Mouse (Mus musculus) embryo, embryonic 11.5 days (tissue): Measurements from ENCODE around the gene Vwce.

Source experiments
- DNase-seq: peaks from one replicate; pipeline ENCODE4 v3.0.0-alpha.2; 2012; ENCODE audit warnings: low read depth, low spot score

Vwce gene

DNA sequence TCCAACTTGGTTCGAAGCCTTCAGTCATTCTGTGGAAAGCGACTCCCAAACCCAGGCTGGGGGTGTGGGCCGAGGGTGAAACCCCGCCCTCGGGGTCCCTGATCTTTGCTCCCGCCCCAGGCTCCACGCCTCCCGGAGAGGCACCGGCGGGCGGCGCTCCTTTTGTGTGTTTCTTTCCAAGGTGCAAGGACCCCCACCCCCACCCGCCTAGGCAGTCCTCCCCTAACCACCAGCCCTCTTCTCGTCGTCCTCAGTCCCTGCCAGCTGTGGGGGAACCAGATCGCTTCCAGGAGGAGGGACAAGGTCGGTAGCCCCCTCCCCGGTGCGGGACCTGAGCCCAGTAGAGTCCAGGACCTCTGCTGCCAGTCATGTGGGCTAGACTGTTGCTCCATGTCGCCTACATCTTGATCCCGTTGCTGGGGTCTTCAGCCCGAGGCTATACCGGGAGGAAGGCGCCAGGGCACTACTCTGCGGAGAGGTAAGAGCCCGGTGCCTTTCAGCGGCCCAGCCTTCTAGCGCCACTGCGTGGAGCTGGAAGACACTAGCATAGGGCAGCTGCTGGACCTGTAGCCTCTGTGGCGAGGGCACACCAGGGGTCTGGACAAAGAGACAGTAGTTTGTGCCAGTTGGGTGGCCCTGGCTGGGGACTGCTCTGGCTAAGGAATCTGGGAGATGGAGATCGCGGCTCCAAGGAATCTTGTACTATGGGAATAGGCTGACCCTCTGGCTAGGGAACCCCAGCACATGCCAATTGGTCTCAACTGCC lies at the start of gene Vwce:
Vwce (plus strand) TSS at position 108 of the 766 bp plus-strand sequence.
- peak; percentile 39 for DNase-seq

DNA sequence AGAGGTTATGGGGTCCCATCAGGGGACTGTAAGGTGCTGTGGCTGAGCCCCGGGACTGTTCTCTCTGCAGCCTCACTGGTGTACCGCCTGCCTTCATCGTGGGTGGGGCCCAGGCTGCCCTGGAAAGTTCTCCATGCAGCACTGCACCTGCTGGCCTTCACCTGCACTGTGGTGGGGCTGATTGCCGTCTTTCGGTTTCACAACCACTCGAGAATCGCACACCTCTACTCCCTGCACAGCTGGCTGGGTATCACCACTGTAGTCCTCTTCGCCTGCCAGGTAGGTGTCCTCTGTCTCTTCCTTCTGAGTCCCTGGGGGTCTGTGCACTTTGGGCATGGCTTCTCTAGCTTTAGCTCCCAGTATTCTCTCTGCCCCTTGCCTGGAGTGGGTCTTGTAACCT lies 48.9 kb upstream of the Vwce start:
- DNase-seq: no peak

DNA sequence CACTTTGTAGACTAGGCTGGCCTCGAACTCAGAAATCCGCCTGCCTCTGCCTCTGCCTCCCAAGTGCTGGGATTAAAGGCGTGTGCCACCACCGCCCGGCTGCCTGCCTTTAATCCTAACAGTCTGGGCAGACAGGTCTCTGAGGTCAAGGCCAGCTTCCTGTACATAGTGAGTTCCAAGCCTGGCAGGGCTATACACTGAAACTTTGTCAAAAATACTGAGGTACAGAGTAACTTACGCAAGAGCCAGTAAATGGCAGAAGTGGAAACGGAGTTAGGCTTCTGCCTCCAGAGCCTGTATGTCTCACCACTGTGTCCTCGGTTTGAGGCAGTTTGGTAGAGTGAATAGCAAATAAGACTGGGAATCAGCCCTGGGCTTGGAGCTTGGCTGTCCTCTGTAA lies 46.8 kb upstream of the Vwce start:
- DNase-seq: no peak

DNA sequence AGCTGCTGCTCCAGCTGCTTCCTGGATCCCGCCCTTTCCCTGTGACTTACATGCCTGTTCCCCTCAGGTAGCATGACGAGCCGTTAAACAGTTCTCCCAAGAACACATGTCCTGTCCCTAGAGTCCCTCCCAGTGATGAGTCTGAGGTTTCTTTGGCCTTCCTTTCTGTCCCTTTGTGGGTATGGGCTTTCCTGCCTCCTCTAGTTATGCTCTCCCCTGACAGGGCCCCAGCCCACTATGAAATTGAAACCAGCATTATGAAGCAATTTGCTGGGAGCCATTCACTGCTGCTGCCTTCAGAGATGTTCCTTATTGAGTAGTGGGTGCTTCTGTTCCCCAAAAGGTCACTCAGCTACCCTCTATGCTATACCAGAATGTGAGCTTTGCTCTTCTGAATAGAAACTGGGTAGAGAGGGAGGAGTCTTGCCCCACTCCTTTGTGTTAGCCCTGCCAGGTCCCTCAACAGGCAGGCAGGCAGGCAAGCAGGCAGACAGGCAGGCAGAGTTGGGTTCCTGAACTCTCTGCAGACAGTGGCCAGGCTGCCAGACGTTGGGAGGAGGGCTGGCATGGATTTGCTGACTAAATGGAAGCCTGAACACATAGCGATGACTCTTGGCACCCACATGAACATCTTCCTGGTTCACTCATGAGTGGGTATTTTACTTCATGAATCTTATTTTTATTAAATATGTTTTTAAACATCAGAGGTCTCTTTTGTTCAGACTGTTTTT lies 44.7 kb upstream of the Vwce start:
- no peak for DNase-seq

DNA sequence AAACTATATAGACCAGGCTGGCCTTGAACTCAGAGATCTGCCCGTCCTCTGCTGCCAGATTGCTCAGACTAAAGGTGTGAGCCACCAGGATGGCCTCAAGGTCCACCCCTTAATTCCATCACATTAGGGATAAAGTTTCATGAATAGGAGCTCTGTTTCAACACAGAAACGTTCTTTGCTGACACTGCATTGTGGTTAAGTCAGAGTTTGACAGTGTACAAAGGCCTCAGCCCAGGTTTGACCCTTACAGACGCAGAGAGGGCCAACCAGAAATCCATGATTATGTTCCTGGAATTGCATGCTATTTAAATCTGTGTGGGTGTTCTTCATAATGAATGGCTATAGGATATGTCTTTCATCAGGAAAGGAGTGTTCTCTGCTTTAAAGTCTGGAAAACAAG lies 43.7 kb upstream of the Vwce start:
- no peak for DNase-seq

DNA sequence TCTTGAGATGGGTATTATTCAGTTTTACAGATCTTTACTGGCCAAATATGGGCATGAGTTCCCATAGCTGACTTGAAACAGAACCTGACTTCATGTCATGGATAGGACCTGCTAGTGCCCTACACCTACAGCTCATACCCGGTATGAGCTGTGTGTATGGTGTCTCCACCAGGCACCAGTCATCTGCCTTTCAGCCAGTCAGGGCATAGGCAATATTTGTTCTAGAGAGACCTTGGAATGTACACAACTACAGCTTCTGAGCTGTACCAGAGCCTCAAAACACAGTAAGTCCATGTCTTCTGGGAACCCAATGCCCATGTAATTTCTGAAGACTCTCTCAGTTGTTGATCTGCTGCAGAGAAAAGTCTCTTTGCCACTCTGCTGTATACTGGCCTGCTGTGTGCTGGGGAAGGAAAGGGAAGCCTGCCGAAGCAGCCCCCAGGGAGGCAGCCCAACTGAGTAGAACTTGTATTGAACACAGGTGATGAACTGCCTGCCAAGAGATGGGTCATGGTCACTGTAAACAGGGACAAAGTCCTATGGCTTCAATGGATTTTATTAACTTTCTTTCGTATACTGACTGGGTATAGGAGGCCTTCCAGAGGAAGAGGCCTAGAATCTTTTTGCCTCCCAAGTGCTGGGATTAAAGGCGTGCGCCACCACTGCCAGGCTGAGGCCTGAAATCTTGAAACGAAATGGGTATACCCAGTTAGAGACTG lies 42.2 kb upstream of the Vwce start:
- no peak for DNase-seq

DNA sequence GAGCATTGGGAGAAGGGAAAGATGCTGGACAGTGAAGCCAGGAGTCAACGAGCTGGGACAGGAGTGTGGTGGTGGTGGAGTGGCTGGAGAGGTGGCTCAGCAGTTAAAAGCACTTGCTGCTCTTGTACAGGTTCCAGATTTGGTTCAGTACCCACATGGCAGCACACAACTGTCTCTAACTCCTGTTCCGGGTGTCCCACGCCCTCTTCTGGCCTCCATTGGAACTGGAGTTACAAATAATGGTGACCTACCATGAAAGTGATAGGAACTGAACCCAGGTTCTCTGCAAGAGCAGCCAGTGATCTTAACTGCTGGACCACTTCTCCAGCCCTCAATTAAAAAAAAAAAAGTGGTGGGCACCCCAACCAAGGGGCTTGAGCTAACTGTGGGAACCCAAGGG lies 35.8 kb upstream of the Vwce start:
- no peak for DNase-seq

DNA sequence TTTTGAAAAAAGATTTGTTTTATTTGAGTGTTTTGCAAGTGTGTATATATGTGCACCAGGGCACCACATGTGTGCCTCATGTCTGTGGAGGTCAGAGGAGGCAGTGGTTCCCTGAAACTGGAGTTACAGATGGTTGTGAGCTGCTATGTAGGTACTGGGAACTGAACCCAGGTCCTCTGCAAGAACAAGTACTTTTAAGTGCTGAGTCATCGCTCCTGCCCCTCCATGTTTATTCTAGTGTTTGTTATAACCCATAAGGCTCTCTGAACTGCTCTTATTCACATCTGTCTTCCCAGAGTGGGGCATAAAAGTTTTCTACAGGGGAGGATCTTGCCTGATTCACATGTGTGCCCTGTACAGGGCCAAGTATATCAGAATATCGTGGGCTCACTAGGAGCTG lies 34.4 kb upstream of the Vwce start:
- DNase-seq: no peak

DNA sequence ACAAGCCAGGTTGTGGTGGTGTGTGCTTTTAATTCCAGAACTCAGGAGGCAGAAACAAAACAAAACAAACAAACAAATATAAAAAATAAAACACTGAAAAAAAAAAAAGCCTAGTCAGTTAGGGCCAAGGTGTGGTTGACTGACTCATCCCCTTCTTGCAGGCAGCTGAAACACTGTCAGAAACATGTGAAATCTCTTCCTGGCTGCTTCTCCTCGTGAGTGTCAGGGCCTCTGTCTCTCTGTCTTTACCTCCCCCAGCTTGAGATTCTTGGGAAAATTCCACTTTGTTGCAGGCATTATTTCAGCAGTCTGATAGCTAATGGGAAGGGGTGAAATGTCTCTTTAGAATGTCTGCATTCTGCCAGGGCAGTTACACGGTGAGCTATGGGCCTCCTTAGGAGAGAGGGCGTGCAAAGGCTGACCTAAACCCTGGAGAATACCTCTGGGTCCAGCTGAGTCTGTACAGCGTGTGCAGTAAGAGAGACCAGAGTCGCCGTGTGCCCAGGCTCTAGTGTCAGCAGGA lies 31.7 kb upstream of the Vwce start:
- no peak for DNase-seq

DNA sequence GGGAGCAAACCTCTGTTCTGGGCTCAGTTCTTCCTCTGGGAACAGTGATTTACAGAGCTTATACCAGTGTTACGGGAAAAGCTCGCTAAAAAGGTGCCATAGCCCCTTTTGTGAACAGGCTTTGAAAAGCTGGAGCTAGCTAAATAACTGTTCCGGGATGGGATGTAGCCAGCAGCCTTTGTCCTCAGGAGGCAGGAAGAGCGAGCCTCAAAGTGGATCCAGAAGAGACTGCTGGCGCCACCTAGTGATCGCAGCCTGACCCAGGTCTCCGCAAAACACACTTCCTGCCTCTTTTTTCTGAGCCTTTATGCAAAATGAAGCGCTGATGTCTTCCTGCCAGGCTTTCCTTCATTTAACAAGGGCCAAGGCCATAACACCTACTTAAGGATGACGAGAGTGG lies 31.2 kb upstream of the Vwce start:
- DNase-seq: peak; percentile 82

DNA sequence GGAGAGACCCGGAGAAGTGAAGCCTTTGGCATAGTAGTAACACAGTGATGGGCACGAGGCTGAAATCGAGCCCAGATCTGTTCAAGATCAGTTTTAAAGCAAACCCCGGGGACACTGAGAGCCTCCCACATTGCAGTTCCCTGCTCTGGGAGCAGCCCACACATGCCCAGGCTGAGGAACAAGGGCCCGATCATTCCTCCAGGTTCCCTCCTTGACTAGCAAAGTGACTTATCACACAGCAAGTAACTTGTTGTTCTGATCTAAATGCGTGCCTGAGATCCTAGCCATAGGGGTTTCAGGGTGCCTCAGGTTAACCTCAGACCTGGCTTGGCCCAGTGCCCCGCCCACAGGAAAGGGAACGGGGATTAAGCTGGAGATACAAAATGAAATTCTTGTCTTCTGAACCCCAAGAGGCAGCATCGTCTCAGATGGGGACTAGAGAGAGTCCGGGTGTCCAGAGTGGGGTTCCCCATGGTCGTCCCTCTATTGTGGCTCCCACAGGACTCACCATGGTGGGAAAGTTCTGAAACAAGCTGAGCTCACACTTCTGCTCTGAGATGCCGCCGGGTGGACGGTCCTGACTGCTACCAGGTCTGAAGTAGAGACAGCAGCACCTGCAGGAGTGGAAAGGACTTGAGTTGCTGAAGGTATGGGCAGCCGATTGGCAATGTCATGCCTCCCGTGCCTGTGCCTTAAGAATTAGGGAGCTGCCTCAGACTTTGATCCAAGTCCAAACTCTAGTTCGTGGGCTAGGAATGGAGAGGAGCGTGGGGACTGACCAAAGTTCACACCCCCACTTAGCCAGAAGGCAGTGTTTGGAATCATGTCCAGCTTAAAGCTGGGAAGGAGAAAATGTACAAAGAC lies 30.1 kb upstream of the Vwce start:
- DNase-seq: no peak

DNA sequence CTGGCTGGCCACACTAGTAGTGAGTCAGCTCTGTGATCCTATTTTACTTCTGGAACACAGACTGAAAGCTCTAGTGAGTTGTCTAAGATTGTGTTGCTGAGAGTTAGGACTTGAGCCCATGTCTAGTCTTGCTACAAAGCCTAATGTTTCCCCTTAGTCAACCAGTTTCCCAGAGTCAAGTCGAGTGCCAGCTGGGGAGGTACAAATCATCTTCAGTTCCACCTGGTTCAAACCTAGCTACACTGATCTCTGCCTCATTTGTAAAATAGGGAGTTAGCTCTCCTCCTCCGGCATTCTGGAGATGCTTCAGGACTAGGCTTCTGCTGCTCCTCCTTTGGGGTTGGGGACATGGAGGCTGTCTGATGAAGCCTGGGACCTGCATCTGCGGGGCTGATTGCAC lies 29.5 kb upstream of the Vwce start:
- DNase-seq: no peak

DNA sequence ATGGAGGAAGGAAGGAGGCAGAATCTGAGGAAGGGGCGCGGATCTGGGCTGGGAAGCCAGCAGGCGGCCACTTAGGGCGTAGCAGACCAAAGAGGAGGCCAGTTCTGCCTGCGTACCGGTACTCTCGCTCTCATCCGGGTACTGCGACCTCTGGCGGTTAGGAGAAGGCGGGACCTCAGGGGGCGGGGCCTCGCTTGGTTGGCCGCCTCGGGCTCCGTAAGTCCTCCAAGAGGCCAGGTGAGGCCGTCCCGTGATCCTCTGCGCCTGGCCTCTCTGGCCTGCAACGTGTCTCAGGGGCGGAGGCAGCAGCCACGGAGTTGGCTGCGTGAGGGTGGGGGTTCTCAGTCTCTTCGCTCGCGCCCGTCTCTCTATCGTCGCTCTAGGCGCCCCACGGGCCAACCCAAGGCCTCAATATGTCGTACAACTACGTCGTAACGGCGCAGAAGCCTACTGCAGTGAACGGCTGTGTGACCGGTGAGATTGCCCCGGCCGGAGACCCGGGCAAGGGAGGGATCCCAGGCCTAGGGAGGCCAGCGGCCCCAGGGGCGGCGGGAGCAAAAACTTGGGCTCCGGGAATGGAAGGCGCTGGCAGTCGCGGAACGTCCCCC lies 28.6 kb upstream of the Vwce start, which contains the start of the genes Ddb1 and Tkfc:
Ddb1 (plus strand) TSS at position 35 of the 608 bp plus-strand sequence.
Tkfc (minus strand) TSS at position 362 of the 608 bp plus-strand sequence.
- peak; percentile 97 for DNase-seq

DNA sequence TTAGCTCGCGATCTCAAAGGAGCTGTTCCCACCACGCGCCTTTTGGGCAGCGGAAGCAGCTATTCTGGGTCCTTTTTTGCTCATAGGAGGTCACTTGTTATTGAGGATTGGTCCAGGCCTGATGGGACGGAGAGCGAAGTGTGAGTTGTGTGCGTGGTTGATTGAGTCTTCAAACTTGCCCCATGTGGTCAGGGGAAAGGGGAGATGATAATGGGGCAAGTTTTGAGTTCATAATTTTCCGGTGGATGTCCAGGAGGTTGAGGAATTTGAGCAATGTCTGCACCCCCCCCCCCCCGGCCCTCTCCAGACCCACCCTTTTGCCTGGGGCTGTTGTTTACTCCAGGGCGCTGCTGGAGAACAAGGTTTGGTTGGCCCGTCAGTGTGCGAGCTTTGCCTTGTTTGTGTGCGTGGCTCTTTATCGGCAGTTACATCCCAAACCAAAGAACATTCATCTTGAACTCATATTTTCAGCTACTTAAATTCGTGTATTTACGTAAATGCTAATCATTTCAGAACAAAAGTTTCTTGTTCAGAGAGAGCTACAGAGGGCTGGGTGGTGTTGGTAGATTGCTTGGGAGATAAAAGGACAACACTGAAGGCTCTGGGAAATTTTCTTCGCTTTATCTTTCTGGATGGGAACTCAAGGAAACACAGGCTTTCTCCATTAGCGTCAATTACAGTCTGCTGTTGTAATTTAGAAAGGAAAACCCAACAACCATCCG lies 28.0 kb upstream of the Vwce start:
- DNase-seq: peak; percentile 4

DNA sequence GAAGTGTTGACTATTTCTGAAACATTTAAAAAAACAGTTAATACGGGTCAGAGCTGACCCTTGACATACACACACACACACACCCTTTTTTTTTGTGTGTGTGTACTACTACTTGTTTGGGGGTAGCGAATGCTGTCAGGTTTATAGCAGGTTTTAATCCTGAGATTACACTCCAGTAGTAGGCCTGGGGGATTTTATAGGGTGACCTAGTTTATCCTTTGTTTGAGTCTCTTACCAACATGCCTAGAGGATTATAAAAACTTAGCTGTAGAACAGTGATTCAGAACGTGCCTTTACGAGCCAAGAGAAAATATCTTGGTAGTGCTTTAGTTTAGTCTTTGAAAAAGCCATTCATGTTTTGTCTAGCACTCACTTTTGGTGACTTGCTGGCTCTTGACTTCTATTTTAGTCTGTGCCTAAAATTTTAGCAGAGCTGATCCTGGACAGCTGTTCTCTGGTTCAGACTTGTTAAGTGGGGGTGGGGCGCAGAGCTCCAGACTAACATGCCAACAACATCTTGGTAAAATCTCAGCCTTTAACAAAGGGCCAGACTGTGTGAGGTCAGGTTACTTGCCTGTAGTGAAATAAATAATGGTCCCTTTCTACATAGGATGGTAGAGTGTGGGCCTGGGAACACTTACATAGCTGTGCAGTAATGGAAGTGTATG lies 25.3 kb upstream of the Vwce start:
- no peak for DNase-seq

DNA sequence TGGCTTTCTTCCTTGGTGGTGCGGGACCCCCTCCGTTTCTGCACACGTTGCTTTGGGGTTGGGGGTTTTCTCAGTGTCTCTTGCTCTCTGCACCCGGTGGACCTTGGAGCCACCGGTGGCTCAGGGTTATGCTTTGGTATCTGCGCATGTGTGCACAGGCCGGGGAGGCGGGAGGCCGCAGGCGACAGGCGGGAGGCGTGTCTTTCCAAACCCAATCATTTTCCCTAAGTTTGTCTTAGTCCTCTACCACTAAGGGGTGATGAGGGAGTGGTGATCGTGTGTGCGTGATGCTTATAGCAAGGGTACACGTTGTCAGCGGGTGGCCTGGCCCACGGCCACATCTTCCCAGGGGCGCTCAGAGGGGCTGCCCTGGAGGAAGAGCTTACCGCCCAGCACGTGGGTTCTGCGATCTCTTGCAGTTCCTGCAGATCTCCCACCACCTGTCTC lies 882 bp downstream of the Vwce start:
- DNase-seq: peak; percentile 35

DNA sequence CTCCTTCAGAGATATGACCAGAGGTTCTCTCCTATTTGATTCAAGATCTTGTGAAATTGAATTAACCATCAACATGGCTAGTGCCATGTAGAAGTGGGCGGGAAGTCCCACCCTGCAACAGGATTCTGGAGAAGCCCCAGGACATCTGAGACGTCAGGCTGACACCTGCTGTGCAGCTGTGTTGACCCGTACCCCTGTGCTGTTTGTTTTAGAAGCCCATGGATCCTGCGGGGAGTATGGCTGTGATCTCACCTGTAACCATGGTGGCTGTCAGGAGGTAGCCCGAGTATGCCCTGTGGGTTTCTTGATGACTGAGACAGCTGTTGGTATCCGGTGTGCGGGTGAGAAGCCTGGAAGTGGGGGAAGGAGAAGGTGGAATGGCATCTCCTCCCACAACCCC lies 3.8 kb downstream of the Vwce start:
- no peak for DNase-seq

DNA sequence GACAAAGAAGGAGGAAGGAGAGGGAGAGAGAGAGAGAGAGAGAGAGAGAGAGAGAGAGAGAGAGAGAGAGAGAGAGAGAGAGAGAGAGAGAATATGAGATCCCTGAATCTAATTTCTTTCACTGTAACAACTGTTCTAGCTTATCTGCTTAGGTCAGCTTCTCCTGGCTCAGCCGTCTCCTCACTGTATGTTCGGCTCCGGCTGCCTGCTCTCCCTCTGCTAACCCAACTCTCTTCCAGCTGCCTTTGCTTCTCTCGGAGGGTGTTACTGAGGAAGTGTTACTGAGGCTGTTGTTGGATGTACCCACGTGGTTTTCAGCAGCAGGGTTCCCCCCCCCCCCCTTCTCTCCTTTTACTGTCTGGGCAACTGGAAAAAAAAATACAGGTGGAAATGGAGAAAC lies 6.1 kb downstream of the Vwce start:
- DNase-seq: no peak

DNA sequence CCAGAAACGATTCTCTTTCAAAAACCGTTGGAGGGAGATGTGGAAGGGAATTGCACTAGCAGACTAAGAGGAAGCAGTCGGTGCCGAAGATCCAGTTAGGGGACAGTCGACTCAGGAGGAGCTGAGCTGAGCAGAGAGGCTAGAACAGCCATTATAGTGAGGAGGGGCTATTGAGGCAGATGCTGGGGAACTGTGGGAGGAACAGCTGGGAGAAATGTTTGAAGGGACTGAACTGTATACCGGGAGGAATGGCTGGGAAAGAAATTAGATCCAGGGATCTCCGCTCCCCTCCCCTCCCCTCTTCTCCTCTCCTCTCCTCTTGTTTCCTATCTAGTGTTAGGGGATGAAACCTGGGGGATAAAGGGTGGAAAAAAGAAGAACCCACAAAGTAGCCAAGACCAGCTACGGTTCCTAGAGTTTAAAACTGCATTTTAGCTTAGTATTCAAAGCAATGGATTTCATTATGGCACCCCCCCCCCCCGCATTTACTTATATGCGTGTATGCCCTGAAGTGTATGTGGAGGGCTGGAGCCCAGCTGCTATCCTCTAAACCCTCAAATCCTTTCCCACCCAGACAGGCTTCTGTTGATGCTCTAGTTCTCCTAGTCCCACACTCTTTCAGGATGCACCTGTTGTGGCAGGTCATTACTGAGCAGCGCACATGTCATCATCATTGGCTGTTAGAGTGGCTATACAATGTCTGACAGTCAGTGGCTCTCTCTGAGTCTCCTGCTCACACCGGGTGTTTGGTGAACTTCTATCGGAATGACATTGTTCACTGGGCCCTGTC lies 6.8 kb downstream of the Vwce start:
- no peak for DNase-seq
